Mouse (Mus musculus) 3T3-L1 (cell line): ENCODE measurements around the gene Wdr27.
A peak's percentile ranks its signal among the peaks of the same experiment; 100 is the strongest.

Source experiments
- DNase-seq: peaks from one replicate; pipeline ENCODE4 v3.0.0-alpha.2; 2015; ENCODE audit warnings: low read depth, low spot score

The Wdr27 gene

DNA sequence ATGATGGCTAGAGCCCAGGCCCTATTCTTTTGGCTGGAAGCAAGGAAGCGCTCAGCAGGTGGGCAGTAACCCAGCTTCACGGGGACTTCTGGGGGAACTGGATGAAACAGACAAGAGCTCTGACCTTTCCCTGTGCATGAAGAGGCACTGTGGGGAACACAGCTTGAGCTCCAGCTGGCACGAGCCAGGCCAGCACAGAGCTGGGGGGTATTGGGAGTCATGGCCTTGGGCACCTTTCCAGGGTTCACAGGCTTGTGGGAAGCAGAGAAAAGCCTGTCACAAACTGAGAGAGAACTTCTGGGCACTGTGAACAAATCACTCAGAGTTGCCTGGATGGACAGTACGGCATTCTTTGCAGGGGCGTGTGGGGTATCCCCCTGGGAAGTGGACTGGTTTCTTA is 118.0 kb downstream of the Wdr27 start:
- peak; percentile 41 for DNase-seq

DNA sequence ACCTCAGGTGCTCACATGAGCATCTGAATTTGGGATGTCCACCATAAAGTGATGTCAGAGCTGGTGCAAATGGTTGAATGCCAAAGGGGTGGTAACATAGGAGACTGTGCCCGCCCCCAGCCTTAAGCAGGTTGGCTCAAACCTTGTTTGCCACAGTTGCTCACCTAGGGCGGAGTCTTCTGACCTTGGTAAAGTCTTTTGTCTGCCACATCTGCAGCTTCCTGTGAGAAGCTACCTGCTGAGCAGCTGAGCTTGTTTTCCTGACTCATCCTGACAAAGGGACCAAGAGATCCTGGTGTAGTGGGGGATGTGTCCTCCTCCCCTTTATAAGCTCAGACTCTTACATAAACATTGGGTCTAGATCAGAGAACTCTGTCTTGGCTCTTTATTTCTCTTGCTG is 125.0 kb downstream of the Wdr27 start:
- DNase-seq = no peak

DNA sequence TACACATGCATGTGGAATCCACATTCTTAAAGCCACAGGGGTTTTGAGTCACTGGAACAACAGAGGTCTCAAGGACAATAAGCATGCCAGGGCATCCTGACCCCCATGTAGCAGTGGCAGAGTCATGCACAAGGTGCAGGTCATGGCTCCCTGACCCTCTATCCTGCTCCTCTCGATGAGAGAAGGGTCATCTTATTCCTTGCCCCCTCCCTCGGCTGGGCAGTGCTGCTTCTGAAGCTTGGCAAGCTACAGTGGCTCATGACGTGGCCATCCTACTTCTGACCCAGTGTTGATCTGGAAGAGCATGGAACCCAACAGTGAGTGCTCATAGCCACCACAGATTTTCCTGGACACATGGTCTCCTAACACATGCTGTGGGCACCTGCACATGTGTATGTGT is 126.9 kb downstream of the Wdr27 start:
- no peak for DNase-seq

DNA sequence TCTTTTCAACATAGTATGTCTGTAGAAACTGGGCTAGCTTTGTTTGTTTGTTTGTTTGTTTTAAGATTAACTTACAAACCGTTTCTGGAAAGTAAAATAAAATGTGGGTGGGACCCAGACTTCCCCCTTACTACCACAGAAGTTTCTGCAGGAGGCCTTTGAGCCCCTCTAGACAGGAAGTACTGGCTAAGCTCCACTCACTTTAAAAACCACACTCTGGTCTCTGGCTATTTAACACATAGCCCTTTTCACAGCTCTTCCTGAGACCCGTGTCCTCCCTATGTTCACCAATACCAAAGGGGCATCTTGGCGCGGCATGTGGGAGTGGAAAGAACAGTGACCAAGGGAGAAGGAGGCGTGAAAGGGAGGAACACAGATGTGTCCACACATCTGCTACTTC is 127.7 kb downstream of the Wdr27 start:
- no peak for DNase-seq

DNA sequence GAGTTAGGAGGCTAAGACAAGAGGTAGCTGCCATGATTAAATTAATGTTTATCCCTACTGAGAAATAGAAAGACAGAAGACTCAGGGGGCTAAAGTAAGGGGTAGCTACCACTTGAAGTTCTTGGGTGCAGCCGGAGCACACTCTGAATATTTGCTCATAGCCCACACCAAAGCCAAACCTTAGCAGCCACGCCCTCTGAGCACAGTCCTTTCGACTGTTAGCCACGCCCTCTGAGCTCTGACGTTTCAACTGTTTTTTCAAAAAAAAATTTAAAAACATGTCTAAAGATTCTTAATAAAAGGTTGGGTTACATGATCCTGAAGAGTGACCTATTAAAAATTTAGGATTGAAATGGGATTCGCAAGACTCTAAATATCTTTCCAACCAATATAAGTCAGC is 130.3 kb downstream of the Wdr27 start:
- DNase-seq = no peak

DNA sequence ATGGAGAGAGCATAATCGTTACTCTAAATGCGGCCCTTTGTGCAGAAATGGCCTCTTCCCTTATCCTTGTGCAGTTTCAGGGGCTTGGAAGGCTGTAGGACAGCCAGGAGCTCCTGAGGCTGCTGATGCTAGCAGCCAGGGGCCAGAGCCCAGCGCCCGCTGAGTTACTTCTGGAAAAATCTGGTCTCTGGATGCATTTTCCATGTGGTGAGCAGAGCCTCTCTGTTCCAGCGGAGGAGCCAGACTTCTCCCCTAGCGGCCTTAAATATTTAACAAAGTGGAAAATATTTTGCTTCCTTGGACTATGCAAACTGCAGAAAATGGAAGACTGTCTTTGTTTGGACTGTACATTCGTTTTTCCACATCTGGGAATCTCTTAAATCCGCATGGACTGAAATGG is 130.9 kb downstream of the Wdr27 start:
- no peak for DNase-seq

DNA sequence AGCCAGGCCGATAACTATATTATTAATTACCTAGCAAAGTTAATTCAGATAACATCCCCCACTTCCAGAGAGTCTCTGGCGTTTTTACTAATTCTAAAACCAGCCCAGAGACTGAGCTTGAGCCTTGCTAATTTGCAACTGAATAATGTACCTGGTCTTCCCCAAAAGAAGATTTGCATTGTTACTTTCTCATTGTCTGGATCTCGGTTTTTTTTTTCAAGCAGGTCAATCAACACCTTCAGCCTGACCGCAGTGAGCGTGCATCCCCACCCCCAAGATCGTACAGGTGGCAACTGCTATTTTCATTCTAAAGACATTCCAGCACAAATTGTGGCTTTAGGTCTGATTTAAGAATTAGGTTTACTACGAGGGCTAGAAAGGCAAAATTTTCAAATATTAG is 136.2 kb downstream of the Wdr27 start:
- DNase-seq = no peak

DNA sequence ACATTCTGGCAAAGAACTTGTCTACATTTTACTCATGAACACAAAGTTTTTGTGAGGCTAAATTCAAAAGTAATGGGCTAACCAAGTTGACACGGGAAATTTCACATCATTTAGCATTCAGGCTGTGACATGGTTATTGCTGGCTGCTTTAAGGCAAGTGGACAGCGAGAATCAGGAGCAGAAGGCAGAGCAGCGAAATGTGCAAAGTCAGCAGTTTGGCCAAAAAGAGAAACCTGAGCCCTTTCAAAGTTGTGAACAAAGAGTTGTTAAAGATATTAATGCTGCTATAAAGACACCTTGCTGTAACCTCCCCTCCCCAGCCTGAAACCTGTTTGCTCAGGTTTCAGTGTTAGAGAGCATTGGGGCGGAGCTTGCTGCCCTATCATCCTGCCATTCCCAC is 143.7 kb downstream of the Wdr27 start:
- DNase-seq = no peak

DNA sequence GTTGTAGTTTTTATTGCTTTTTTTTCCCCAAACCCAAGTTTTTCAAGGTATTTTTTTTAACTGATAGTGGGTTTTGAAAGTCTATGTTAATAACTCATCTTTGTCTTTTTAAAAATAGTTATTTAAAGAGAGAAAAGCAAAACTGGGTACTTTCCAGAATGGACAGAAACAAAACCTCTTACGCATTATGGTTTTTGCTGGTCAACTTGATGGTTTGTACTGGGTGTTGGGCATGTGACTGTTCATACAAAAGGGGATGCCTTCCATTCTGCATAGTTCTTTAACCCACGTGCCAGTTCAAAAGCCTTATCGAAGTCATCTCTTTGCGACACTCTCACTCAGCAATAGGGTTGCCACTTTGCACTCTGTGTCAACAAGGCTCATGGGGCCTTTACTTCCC is 147.9 kb downstream of the Wdr27 start:
- no peak for DNase-seq

DNA sequence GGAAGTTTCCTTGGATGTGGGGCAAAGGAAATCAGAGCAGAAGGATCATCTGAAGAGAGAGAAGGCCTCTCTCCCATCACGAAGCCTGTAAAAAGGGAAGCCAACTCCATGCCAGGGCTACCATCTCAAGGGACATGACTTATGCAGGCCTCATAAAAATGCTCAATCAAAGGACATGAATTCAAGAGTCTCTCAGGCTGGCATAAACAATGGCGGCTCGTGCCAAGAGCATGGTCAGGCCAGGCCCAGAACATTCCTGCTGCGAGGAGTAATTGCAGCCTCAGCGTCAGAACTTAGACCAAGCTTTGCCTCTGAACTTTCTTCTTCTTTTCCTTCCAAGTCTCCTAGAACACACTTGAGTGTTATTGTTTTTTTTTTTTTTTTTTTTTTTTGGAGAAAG is 163.6 kb downstream of the Wdr27 start:
- DNase-seq = peak; percentile 26

DNA sequence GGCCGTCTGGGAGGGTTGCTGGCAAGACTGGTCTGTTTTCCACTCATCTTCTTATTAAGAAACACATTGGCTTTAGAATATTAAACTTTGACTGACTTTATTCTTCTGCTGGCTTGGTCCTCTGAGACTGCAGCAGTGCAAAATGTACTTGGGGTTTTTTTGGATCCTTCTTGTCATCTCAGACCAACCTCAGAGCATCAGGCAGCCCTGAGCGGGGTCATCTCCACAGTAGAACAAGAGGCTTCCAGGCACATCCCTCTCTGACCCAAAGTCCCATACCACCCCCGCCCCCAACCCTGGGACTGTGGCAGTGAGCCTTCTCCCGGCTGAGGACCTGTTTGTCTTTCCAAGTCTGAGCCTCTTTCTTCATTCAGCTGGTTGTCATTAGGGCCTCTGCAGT is 171.6 kb downstream of the Wdr27 start:
- no peak for DNase-seq

DNA sequence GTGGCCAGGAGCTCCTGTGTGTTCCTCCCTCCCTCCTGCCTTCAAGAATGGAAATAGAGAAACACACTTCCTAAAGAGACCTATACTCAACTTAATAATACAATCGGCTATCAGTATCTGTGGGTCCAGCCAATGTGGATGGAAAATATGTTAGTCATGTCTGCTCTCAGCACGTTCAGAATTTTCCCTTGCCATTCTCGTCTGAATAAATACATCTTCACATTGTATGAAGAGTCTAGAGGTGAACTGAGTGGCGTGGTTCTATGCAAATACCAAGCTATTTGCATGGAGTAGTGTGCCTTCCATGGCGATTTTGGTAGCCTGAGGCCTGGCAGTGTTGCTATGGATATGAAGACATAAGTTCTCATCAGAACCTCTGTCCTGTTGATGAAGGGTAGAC is 172.6 kb downstream of the Wdr27 start:
- no peak for DNase-seq
